Mouse (Mus musculus): ENCODE measurements at regions not wholly inside any gene's neighbourhood (a gene's known extent, or its start where the extent isn't known, plus 50 kb on each side); places are given as distances from the start of the nearest gene placed in this dataset.

- WGBS, result 50% methylated on average over 3 of the region's 3 CpGs
- no peak for TF ChIP-seq CTCF (IDR thresholded peaks at IDR 0.05; ENCODE audit: borderline replicate concordance, control insufficient read depth, extremely low read depth, insufficient read depth, low read length, poor library complexity)
- no peak for TF ChIP-seq POLR2A (IDR thresholded peaks at IDR 0.05; ENCODE audit: control insufficient read depth, extremely low read depth, insufficient read depth, low read length, poor library complexity)
- no peak for DNase-seq
- no peaks in the 10 kb centered on the region for H3K27me3 ChIP-seq (ENCODE audit: control insufficient read depth, insufficient read depth, low read length)
- H3K27ac ChIP-seq (ENCODE audit: control insufficient read depth, insufficient read depth, low read length), result no peak overlapping the region
- no peaks in the 10 kb centered on the region for H3K4me1 ChIP-seq (replicated peaks; ENCODE audit: control insufficient read depth, insufficient read depth, low read length)
- H3K4me3 ChIP-seq (ENCODE audit: control insufficient read depth, insufficient read depth, low read length), result no peak overlapping the region
- no peaks in the 10 kb centered on the region for H3K36me3 ChIP-seq (ENCODE audit: control insufficient read depth, insufficient read depth, low read length)
These were observed 133.9 kb downstream of the Emx2 start for GRCm38 (mm10) chr19:59592060-59592459.

GRCm38 (mm10) chr19:59624288-59624795, 166.2 kb downstream of the Emx2 start:
- Histone ChIP-seq H3K27ac (ENCODE audit: control insufficient read depth, insufficient read depth, low read length) (no peak overlapping the region), H3K27me3 (ENCODE audit: control insufficient read depth, insufficient read depth, low read length) (no peaks in the 10 kb centered on the region), H3K4me1 (replicated peaks; ENCODE audit: control insufficient read depth, insufficient read depth, low read length) (no peaks in the 10 kb centered on the region), H3K36me3 (ENCODE audit: control insufficient read depth, insufficient read depth, low read length) (no peaks in the 10 kb centered on the region), H3K4me3 (ENCODE audit: control insufficient read depth, insufficient read depth, low read length) (no peak overlapping the region)
- DNase-seq, result no peak
- WGBS, result 88% methylated on average over 6 of the region's 6 CpGs
- TF ChIP-seq CTCF (IDR thresholded peaks at IDR 0.05; ENCODE audit: borderline replicate concordance, control insufficient read depth, extremely low read depth, insufficient read depth, low read length, poor library complexity) (no peak), POLR2A (IDR thresholded peaks at IDR 0.05; ENCODE audit: control insufficient read depth, extremely low read depth, insufficient read depth, low read length, poor library complexity) (no peak)

- H3K36me3 ChIP-seq (ENCODE audit: control insufficient read depth, insufficient read depth, low read length), result no peaks in the 10 kb centered on the region
- no peak overlapping the region for H3K27ac ChIP-seq (ENCODE audit: control insufficient read depth, insufficient read depth, low read length)
- no peak overlapping the region for H3K4me3 ChIP-seq (ENCODE audit: control insufficient read depth, insufficient read depth, low read length)
- no peaks in the 10 kb centered on the region for H3K27me3 ChIP-seq (ENCODE audit: control insufficient read depth, insufficient read depth, low read length)
- no peak for DNase-seq
- no peak for TF ChIP-seq POLR2A (IDR thresholded peaks at IDR 0.05; ENCODE audit: control insufficient read depth, extremely low read depth, insufficient read depth, low read length, poor library complexity)
- TF ChIP-seq CTCF (IDR thresholded peaks at IDR 0.05; ENCODE audit: borderline replicate concordance, control insufficient read depth, extremely low read depth, insufficient read depth, low read length, poor library complexity), result no peak
- 77% methylated on average over 3 of the region's 3 CpGs for WGBS
- H3K4me1 ChIP-seq (replicated peaks; ENCODE audit: control insufficient read depth, insufficient read depth, low read length), result peaks cover 3% of the 10 kb centered on the region; the same call in 1 of the 2 replicates
These were observed 169.5 kb downstream of the Emx2 start for GRCm38 (mm10) chr19:59627681-59628080.

GRCm38 (mm10) chr19:59628296-59629160, 170.4 kb downstream of the Emx2 start:
- DNase-seq, result no peak

GRCm38 (mm10) chr19:59629161-59629445, 170.9 kb downstream of the Emx2 start:
- WGBS, result 86% methylated on average over 2 of the region's 2 CpGs
- TF ChIP-seq CTCF (IDR thresholded peaks at IDR 0.05; ENCODE audit: borderline replicate concordance, control insufficient read depth, extremely low read depth, insufficient read depth, low read length, poor library complexity), result no peak
- no peak for TF ChIP-seq POLR2A (IDR thresholded peaks at IDR 0.05; ENCODE audit: control insufficient read depth, extremely low read depth, insufficient read depth, low read length, poor library complexity)
- Histone ChIP-seq H3K36me3 (ENCODE audit: control insufficient read depth, insufficient read depth, low read length) (no peaks in the 10 kb centered on the region), H3K4me3 (ENCODE audit: control insufficient read depth, insufficient read depth, low read length) (no peak overlapping the region), H3K27me3 (ENCODE audit: control insufficient read depth, insufficient read depth, low read length) (no peaks in the 10 kb centered on the region), H3K4me1 (replicated peaks; ENCODE audit: control insufficient read depth, insufficient read depth, low read length) (peaks cover 3% of the 10 kb centered on the region; the same call in 1 of the 2 replicates), H3K27ac (ENCODE audit: control insufficient read depth, insufficient read depth, low read length) (no peak overlapping the region)
- no peak for DNase-seq

More at GRCm38 (mm10) chr19:59628296-59629160, 170.4 kb downstream of the Emx2 start:
- no peak overlapping the region for H3K27ac ChIP-seq (ENCODE audit: control insufficient read depth, insufficient read depth, low read length)
- no peak overlapping the region for H3K4me3 ChIP-seq (ENCODE audit: control insufficient read depth, insufficient read depth, low read length)
- H3K36me3 ChIP-seq (ENCODE audit: control insufficient read depth, insufficient read depth, low read length), result no peaks in the 10 kb centered on the region
- no peaks in the 10 kb centered on the region for H3K27me3 ChIP-seq (ENCODE audit: control insufficient read depth, insufficient read depth, low read length)
- WGBS, result 86% methylated on average over 15 of the region's 15 CpGs
- peaks cover 3% of the 10 kb centered on the region; the same call in 1 of the 2 replicates for H3K4me1 ChIP-seq (replicated peaks; ENCODE audit: control insufficient read depth, insufficient read depth, low read length)
- no peak for TF ChIP-seq CTCF (IDR thresholded peaks at IDR 0.05; ENCODE audit: borderline replicate concordance, control insufficient read depth, extremely low read depth, insufficient read depth, low read length, poor library complexity)
- TF ChIP-seq POLR2A (IDR thresholded peaks at IDR 0.05; ENCODE audit: control insufficient read depth, extremely low read depth, insufficient read depth, low read length, poor library complexity), result no peak

GRCm38 (mm10) chr19:59630095-59630494, 171.9 kb downstream of the Emx2 start:
- DNase-seq, result no peak

More at GRCm38 (mm10) chr19:59630095-59630494, 171.9 kb downstream of the Emx2 start:
- Histone ChIP-seq H3K27ac (ENCODE audit: control insufficient read depth, insufficient read depth, low read length) (no peak overlapping the region), H3K36me3 (ENCODE audit: control insufficient read depth, insufficient read depth, low read length) (no peaks in the 10 kb centered on the region), H3K4me3 (ENCODE audit: control insufficient read depth, insufficient read depth, low read length) (no peak overlapping the region), H3K4me1 (replicated peaks; ENCODE audit: control insufficient read depth, insufficient read depth, low read length) (peaks cover 3% of the 10 kb centered on the region; the same call in 1 of the 2 replicates), H3K27me3 (ENCODE audit: control insufficient read depth, insufficient read depth, low read length) (no peaks in the 10 kb centered on the region)
- TF ChIP-seq CTCF (IDR thresholded peaks at IDR 0.05; ENCODE audit: borderline replicate concordance, control insufficient read depth, extremely low read depth, insufficient read depth, low read length, poor library complexity) (no peak), POLR2A (IDR thresholded peaks at IDR 0.05; ENCODE audit: control insufficient read depth, extremely low read depth, insufficient read depth, low read length, poor library complexity) (no peak)
- 89% methylated on average over 8 of the region's 8 CpGs for WGBS

All from thymus, adult 2 months (tissue).